Mouse (Mus musculus): ENCODE measurements around the gene Epb41l5. TPM values are rescaled to one million over a fixed set of nuclear protein-coding genes. Genes with fewer than 3 reads are reported as not detected.
A peak's percentile ranks its signal among the peaks of the same experiment; 100 is the strongest.

The Epb41l5 gene
- polyA plus RNA-seq (2014; fragmentation: Nextera tagmentation; extraction: Ambion mirVana) = 49.9 and 55.7 TPM in 2 replicates

DNA sequence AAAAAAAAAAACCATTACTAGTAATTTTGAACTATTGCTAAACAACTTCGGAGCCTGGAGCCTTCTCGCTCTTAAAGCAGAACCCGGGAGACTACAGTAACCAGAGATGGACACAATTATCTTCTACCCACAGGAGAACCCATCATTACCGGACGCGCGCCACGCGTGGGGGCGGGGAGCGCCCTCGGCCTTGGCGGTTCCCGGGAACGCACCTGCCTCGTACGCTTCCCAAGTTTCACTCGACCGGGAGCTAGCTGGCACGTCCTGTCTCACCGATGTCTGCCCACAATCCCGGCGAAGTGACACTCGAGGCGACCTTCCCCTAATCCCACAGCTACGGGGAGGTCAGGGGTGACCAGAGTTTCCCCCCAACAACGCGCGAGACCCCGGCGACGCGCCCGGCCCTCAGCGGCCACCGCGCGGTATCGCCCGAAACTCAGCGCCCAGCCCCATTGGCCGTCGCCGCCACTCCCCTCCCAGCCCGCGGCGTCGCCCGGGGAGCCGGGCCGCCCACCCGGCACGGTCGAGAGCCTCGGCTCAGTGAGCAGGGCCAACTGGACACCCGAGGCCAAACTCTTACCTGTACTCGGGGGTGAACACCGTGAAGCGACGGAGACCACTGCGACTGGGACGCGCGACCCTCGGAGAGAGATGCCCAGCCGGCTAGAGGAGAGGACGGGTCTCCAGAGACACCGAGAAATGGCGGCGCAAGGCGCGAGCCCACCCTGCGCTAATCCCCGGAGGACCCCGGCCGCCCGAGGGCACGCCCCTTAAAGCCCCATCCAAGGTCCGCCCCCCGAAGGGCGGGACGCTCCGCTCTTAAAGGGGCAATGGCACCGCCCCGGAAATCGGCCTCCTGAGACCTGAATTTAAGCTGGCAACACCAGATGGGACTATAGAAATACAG lies at the start of gene Epb41l5:
Gene Epb41l5 (minus strand): TSS at position 796 of the 907 bp plus-strand sequence.
- H3K4me2 ChIP-seq = peak within 1 kb of the TSS; percentile 76
- no peaks in the 10 kb centered on the region for H3K9me3 ChIP-seq (ENCODE audit: low read depth, low read length)
- WGBS = under 1% methylated on average over 86 of the region's 86 CpGs
- H3K27me3 ChIP-seq (ENCODE audit: insufficient read depth, low read length) = no peaks in the 10 kb centered on the region
- ATAC-seq (ENCODE audit: insufficient read depth) (peak; percentile 96), DNase-seq (peak; percentile 95)
- no peaks in the 10 kb centered on the region for H3K4me1 ChIP-seq (ENCODE audit: insufficient read depth)
- no peaks in the 10 kb centered on the region for H3K36me3 ChIP-seq (ENCODE audit: insufficient read depth)
- peak within 1 kb of the TSS; percentile 88 for H3K27ac ChIP-seq (ENCODE audit: low read depth)
- peak within 1 kb of the TSS; percentile 63 for H3K9ac ChIP-seq
- peak within 1 kb of the TSS; percentile 74 for H3K4me3 ChIP-seq (ENCODE audit: low read depth, low read length)
- TF ChIP-seq CTCF (IDR thresholded peaks at IDR 0.05; ENCODE audit: low read depth) = no peak

DNA sequence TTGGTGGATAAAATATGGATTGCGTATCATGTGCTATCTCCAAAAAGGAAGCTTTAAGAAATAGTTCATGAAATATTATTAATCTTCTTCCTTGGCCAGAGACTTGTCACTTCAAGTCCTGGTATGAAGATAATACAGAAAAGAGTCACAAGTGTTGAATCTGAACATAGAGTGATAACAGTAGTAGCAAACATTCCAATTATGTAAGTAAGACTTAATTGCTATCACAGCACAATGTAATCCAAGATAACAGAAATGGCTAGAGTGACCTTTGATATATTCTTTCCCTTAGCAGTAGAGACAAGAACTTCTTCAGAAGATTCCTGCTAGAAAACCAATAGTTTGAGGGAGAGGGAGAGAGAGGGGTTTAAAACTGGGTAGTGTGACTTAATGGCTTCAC lies 48.1 kb upstream of the Epb41l5 start:
- no peak for TF ChIP-seq CTCF (IDR thresholded peaks at IDR 0.05; ENCODE audit: low read depth)
- ATAC-seq (ENCODE audit: insufficient read depth) = no peak
- 90% methylated on average over 1 of the region's 1 CpGs for WGBS
- no peak overlapping the region for H3K9ac ChIP-seq
- H3K27me3 ChIP-seq (ENCODE audit: insufficient read depth, low read length) = no peaks in the 10 kb centered on the region
- peaks cover 6% of the 10 kb centered on the region for H3K36me3 ChIP-seq (ENCODE audit: insufficient read depth)
- no peak for DNase-seq
- H3K4me1 ChIP-seq (ENCODE audit: insufficient read depth) = no peaks in the 10 kb centered on the region
- H3K9me3 ChIP-seq (ENCODE audit: low read depth, low read length) = no peaks in the 10 kb centered on the region
- no peak overlapping the region for H3K27ac ChIP-seq (ENCODE audit: low read depth)
- no peak overlapping the region for H3K4me2 ChIP-seq
- no peak overlapping the region for H3K4me3 ChIP-seq (ENCODE audit: low read depth, low read length)

DNA sequence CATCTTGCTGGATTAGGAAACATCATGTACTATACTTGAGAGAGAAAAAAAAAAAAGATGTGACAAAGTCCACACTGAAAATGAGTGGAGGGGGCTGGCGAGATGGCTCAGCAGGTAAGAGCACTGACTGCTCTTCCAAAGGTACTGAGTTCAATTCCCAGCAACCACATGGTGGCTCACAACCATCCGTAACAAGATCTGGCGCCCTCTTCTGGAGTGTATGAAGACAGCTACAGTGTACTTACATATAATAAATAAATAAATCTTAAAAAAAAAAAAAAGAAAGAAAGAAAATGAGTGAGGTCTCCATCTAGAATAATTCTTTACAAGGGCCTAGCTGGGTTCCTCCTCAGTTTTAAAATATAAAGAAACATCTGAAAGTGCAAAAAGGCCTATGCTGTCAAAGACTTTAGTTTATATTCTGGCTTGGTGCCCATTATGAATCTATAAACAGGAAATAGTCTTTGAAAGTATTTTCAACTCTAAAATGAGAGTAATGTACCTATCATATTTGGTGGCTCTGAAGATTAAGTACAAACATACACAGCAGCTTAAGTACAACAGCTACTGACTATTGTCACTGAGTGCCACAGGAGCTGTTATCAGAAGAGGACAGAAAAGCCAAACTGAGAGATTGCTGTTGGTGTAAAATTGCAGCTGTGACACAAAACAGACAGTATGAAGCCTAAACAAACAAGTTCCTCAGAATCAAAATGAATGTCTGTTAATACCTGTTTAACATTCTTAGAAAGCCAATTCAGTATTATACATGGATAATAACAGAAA lies 37.2 kb upstream of the Epb41l5 start:
- WGBS = 79% methylated on average over 3 of the region's 3 CpGs
- TF ChIP-seq CTCF (IDR thresholded peaks at IDR 0.05; ENCODE audit: low read depth) = no peak
- ATAC-seq (ENCODE audit: insufficient read depth) = peak; percentile 73; the same call in 1 of the 2 replicates

DNA sequence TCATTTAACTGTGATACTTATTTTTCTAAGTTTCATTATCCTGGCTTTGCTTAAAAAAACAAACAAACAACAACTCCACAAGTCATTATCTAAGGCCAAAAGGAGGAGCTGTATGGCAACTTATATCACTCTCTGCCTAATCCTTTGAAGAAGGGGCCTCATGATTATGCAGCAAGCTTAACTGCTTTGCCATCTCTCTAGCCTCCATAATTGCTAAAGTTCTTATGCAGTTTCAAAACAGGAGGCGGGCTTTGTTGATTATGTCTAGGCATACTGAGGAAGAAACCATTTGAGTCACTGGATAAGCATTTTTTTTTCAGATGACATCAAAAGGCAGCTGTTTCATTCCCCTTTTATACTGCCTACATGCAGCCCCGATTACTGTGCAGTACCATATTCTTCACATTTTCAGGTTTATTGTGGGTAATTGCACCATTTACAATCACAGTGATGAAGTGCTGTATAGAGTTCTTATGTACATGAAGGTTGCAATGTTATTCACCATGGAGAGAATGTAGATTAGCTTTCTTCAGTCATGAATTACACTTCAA lies 32.9 kb upstream of the Epb41l5 start:
- peaks cover 37% of the 10 kb centered on the region for H3K36me3 ChIP-seq (ENCODE audit: insufficient read depth)
- no peaks in the 10 kb centered on the region for H3K9me3 ChIP-seq (ENCODE audit: low read depth, low read length)
- H3K27me3 ChIP-seq (ENCODE audit: insufficient read depth, low read length) = no peaks in the 10 kb centered on the region
- DNase-seq (no peak), ATAC-seq (ENCODE audit: insufficient read depth) (no peak)
- TF ChIP-seq CTCF (IDR thresholded peaks at IDR 0.05; ENCODE audit: low read depth) = no peak
- H3K27ac ChIP-seq (ENCODE audit: low read depth) = no peak overlapping the region
- WGBS = 81% methylated on average over 2 of the region's 2 CpGs
- H3K4me1 ChIP-seq (ENCODE audit: insufficient read depth) = no peaks in the 10 kb centered on the region
- H3K4me3 ChIP-seq (ENCODE audit: low read depth, low read length) = no peak overlapping the region
- no peak overlapping the region for H3K4me2 ChIP-seq
- no peak overlapping the region for H3K9ac ChIP-seq

More for the DNA sequence above, 37.2 kb upstream of the Epb41l5 start:
- H3K4me2 ChIP-seq = no peak overlapping the region
- H3K9ac ChIP-seq = no peak overlapping the region
- H3K4me1 ChIP-seq (ENCODE audit: insufficient read depth) = no peaks in the 10 kb centered on the region
- H3K4me3 ChIP-seq (ENCODE audit: low read depth, low read length) = no peak overlapping the region
- H3K9me3 ChIP-seq (ENCODE audit: low read depth, low read length) = no peaks in the 10 kb centered on the region
- peaks cover 22% of the 10 kb centered on the region; the same call in 1 of the 2 replicates for H3K36me3 ChIP-seq (ENCODE audit: insufficient read depth)
- no peaks in the 10 kb centered on the region for H3K27me3 ChIP-seq (ENCODE audit: insufficient read depth, low read length)
- peak; percentile 80 for DNase-seq
- peak overlapping the region; percentile 21; the same call in 1 of the 2 replicates for H3K27ac ChIP-seq (ENCODE audit: low read depth)

DNA sequence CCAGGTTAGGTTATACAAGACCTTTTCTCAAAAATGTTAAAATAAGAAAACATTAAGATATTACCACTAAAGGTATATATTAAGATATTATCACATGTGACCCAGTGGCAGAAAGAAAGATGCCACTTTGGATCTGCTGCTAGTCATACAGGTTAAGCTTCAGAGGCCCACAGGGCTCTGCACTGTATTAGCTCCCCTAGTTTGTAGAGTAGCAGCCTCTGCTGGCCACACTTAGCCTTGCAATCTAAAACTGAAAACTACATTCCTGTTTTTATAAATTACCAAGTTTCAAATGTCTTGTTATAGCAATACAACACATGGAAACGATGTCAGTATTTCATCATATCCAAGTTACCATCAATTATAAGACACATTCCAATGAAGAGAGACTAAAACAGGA lies 26.2 kb upstream of the Epb41l5 start:
- DNase-seq (peak; percentile 75), ATAC-seq (ENCODE audit: insufficient read depth) (peak; percentile 69)
- H3K4me1 ChIP-seq (ENCODE audit: insufficient read depth) = no peaks in the 10 kb centered on the region
- 55% methylated on average over 1 of the region's 1 CpGs for WGBS
- peaks cover 28% of the 10 kb centered on the region for H3K36me3 ChIP-seq (ENCODE audit: insufficient read depth)
- H3K4me2 ChIP-seq = no peak overlapping the region
- no peak overlapping the region for H3K9ac ChIP-seq
- H3K27ac ChIP-seq (ENCODE audit: low read depth) = no peak overlapping the region
- no peaks in the 10 kb centered on the region for H3K9me3 ChIP-seq (ENCODE audit: low read depth, low read length)
- no peaks in the 10 kb centered on the region for H3K27me3 ChIP-seq (ENCODE audit: insufficient read depth, low read length)
- peak; percentile 78 for TF ChIP-seq CTCF (IDR thresholded peaks at IDR 0.05; ENCODE audit: low read depth)
- no peak overlapping the region for H3K4me3 ChIP-seq (ENCODE audit: low read depth, low read length)

DNA sequence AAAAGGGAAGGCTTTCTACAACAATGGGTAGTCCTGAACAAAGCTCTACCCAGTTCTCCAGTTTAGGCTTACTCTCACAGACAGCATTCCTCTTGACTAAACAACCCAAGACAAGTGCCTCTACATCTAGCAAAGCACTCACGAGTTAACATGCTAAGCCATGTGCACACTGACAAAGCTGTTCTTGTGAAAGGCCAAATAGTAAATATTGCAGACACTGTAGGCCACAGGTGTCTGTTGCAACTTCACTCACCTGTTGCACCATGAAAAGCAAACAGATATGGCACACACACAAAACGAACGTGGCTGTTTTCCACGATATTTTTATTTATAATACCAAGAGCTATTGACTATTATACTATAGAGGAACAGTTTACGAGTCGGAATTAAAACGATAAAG lies 18.1 kb upstream of the Epb41l5 start:
- DNase-seq (no peak), ATAC-seq (ENCODE audit: insufficient read depth) (no peak)
- no peak for TF ChIP-seq CTCF (IDR thresholded peaks at IDR 0.05; ENCODE audit: low read depth)
- WGBS = 85% methylated on average over 7 of the region's 7 CpGs
- Histone ChIP-seq H3K27me3 (ENCODE audit: insufficient read depth, low read length) (no peaks in the 10 kb centered on the region), H3K27ac (ENCODE audit: low read depth) (no peak overlapping the region), H3K9me3 (ENCODE audit: low read depth, low read length) (no peaks in the 10 kb centered on the region), H3K36me3 (ENCODE audit: insufficient read depth) (no peaks in the 10 kb centered on the region), H3K4me2 (no peak overlapping the region), H3K4me3 (ENCODE audit: low read depth, low read length) (no peak overlapping the region), H3K9ac (no peak overlapping the region), H3K4me1 (ENCODE audit: insufficient read depth) (no peaks in the 10 kb centered on the region)
